Mouse (Mus musculus) retina, postnatal 1 day (tissue): ENCODE results near the gene Atp1b2.
"Not testable (repeated sequence)": the region's sequence is repeated elsewhere in the genome, so short reads cannot be mapped to it uniquely, and the experiment has no call there.

Source experiments
- DNase-seq: peaks from one replicate; pipeline ENCODE4 v3.0.0-alpha.2; 2012

Atp1b2 gene

DNA sequence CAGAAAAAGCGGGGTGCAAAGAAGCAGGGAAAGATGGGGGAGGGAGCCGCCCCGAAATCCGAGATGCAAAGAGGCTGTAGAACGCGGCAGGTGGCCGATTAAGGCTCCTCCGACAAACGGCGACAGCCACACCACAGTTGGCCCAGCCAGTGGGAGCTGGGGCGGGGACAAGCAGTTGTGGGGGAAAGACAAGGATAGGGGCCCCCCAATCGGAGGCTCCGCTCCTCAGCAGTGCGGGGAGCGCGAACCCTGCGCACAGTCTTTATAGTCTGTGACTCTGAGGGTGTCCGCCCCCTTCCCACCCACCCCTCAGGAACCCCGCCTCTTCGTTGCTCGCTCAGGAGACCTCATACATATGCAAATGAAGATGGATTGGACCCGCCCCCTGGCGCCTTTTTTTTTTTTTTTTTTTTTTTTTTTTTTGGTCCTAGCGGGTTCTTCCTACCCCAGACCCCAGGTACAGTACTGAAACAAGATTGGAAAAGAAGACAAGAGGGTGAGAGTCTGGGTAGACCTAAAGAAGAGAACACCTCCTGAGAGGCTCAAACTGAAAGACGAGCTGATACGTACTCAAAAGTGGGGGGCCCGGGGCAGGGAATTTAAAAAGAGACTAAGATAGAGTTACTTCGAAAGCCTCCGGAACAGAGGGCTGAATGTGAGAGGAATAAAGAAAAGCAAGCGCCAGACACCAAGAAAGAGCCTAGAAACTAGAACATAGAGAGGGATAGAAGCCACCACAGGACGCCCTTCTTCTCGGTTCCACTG is at the start of gene Atp1b2:
Gene Atp1b2 (minus strand): TSS at position 217 of the 765 bp plus-strand sequence.
- peak; percentile 95 for DNase-seq

- DNase-seq = no peak
These were observed 49.0 kb upstream of the Atp1b2 start for GRCm38 (mm10) chr11:69654760-69655159.

- peak; percentile 67 for DNase-seq
These were observed 47.7 kb upstream of the Atp1b2 start for GRCm38 (mm10) chr11:69653399-69653798.

- no peak for DNase-seq
These were observed 40.1 kb upstream of the Atp1b2 start for GRCm38 (mm10) chr11:69645860-69646259.

DNA sequence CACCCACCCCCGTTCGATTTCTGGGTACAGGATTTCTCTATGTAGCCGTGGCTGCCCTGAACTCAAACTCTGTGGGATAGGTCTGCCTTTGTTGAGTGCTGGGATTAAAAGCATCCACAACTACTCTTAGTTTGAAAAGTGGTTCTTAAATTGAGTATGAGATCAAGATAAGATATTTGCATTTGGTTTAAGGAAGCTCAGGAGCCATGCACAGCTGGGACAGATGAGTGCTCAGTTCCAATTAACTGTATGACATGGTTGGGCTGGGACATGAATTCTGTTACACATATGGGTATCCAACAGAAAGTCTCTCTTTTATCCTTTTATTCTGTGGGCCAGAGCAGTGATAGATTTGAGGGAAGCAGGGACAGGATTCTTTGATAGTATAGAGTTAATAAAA is 29.7 kb upstream of the Atp1b2 start:
- no peak for DNase-seq

- DNase-seq = no peak
These were observed 27.6 kb upstream of the Atp1b2 start for GRCm38 (mm10) chr11:69633128-69633866.

DNA sequence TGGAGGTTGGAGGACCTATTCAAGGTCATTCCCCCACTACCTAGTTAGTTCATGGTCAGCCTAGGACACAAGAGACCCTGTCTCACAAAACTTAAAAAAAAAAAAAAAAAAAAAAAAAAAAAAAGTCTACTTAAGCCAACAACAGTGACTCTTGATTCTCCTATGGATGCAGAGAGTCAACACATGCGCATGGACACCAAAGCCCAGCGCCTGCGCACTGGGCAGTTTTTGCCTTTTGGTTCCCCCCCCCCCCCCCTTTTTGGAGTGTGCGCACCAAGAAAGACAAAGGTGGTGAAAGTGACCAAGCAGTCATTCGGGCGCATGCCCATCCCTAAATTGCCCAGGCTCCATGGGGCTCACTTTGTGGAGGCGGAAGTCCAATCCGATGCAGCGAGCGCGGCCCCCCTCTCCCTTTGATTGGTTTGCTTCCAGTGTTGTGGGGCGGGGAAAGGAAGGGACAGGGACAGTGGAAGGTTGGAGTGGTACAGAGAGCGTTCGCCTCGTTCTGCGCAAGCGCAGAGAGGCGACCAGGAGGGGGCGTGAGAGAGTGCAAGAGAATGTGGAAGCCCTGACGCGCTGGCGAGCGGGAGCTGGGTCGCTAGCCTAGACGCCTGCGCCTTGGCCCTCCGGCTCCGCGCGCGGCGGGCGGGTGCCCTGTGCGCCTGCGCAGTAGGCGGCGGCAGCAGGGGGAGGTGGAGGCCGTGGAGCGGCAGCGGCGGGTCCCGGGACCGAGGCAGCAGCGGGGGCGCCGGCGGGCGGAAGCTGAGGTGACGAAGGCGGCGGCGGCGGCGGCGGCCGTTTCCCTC is 26.7 kb upstream of the Atp1b2 start, which contains the start of gene Fxr2:
Gene Fxr2 (plus strand): TSS at position 707 of the 806 bp plus-strand sequence.
- peak; percentile 100 for DNase-seq

- DNase-seq = peak; percentile 49
These were observed 24.1 kb upstream of the Atp1b2 start for GRCm38 (mm10) chr11:69629802-69630201.

DNA sequence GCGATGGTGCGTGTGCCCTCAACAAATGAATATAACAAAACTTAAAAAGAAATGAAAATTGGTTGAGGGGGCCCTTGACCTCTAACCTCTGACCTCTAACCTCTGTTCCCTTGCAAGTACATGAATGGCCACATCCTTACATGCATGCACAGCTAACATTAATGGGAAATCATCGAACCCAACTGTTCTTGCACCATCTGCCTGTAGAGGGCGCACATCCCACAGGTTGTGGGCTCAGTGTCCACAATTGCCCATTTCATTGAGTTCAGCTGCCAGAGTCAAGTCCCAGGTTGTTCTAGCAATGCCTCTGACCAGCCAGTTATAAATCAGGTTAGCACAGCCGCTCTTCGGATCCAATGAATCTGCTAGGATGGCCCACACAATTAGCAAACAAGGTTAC is 22.5 kb upstream of the Atp1b2 start:
- DNase-seq = peak; percentile 91

- not testable (repeated sequence) for DNase-seq
These were observed 18.6 kb upstream of the Atp1b2 start for GRCm38 (mm10) chr11:69624339-69624738.

- DNase-seq = no peak
These were observed 17.3 kb upstream of the Atp1b2 start for GRCm38 (mm10) chr11:69623006-69623405.

GRCm38 (mm10) chr11:69622406-69622805 is 16.7 kb upstream of the Atp1b2 start:
- DNase-seq = no peak

DNA sequence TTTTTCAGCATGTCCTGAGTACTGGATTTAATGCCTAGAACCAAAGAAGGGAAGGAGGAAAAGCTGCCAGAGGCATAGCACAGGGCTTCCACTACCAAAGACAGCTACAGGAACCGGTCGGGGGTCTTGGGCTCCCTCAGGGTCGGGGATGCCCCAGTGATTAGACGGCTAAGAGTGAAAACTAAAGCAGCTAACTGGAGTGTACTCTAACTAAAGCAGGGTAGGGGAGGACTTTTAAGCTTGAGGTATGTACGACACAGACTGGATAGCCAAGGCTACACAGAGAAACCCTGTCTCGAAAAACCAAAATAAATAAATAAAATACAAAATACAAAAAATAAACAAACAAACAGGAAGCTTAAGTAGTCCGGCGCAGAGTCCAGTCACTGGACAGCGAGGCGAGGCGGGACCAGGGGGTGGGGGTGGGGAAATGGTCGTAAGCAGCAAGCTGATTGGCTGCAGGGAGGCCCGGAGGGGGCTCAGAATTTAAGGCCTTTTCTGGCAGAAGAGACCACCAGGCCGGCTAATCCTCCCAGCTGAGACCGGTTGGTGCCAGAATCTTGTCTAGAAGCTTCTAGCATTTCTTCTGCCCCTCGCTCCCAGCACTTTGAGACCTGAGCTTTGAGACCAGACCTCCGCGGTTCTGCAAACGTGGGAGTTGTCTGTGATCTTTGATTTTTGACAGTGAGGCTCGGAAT is 16.0 kb upstream of the Atp1b2 start, which contains the start of gene Sat2:
Gene Sat2 (plus strand): TSS at position 454 of the 698 bp plus-strand sequence.
- peak; percentile 89 for DNase-seq

DNA sequence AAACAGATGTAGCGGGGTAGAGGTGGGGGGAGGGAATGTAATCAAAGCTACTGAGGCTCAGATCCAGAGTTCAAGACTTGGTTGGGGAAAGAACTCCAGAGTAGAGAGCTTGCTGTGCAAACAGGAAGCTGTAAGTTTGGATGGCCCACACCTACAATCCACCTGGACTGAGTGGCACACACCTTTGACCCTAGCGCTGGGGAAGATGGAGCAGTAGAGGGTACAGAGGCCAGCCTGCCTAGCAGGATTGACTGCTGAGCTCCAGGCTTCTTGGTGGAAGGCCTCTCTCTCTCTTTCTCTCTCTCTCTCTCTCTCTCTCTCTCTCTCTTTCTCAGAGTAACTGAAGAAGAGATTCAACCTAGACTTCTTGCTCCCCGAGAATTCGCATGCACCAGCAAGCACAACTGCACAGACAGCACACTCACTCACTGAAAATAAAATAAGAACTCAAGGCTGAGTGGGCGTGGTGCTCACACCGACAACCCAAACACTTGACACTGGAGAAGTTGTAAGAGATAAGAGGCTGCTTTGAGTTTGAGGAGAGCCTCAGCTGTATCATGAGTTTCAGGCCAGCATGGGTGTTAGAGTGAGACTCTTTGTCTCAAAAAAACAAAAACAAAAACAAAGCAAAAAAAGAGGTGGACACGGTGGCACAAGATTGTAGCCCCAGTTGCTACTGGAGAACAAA is 14.8 kb upstream of the Atp1b2 start:
- no peak for DNase-seq

GRCm38 (mm10) chr11:69617805-69618204 is 12.1 kb upstream of the Atp1b2 start, which contains the start of gene Shbg:
TSS of gene Shbg (minus strand) at chr11:69617905.
- no peak for DNase-seq

- no peak for DNase-seq
These were observed 11.0 kb upstream of the Atp1b2 start for GRCm38 (mm10) chr11:69616781-69617180.

- not testable (repeated sequence) for DNase-seq
These were observed 8.5 kb upstream of the Atp1b2 start for GRCm38 (mm10) chr11:69614257-69614588.

- DNase-seq = peak; percentile 87
These were observed 8.0 kb upstream of the Atp1b2 start for GRCm38 (mm10) chr11:69613553-69614256.

DNA sequence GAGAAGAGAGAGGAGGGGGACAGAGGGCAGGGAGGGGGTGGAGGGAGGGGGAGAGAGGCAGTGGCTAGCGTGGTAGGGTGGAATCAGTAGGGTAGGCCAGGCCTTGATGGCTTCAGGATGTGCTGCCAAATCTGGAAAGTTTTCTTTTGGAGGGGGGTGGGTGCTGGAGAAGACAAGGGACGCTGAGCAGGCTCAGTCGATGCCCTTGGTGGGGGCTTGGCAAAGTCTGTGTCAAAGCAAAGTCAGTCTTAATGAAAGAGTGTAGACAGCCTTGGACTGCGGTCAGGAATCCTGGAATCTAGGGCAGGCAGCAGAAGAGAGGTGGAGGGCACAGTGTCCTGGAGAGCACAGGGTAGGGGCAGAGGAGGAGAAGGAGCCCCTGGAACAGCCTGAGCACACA is 5.2 kb upstream of the Atp1b2 start:
- no peak for DNase-seq

GRCm38 (mm10) chr11:69609416-69609815 is 3.7 kb upstream of the Atp1b2 start:
- no peak for DNase-seq

DNA sequence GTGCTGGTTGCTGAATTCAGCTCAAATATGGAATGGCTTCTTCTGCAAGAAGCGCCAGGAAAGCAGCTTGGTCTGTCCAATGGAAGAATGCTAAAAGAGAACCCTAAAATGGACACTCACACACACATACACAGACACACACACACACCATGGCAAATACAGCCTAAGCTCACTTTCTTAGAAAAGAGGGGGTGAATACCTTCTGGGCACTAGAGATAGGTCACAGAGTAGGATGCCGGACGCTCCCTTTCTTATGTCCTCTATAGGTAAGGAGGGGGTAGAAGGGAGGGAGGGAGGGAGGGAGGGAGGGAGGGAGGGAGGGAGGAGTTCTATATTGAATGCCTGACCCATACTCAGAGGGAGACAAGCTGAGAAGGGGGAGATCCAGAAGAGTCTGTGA is 2.8 kb upstream of the Atp1b2 start:
- DNase-seq = no peak
